Mouse (Mus musculus): ENCODE data around the gene Pigu.

The Pigu gene

DNA sequence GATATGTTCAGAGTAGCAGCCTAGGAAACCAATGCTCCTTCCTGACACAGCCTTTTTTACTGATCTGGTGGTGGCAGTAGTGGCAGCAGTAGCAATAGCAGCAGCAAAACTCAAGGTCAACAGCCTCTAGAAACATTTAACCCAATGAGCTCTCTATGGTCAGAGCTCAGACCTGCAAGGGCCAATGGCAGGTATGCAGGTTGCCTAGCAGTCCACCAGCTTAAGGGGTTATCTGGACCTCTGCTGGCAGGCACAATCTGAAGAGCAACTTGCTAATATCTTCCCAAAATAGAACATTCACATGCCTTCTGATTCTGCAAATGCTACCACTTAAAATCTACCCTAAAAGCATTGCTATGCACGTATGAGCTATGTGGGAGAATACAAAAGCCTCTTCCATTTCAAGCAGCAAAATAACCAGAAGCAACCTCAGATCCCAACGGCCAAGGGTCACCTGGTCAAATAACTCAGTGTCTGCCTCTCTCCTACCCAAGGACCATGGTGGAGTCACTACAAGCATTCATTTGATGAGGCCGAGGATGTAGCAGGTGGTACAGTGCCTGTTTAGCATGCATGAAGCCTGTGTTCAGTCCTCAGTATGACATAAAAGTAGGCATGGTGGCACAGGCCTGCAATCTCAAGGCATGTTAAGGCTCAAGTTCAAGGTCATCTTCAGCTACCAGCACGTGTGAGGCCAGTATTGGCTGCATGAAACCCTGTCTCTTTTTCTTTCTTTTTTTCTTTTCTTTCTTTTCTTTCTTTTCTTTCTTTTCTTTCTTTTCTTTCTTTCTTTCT, 69.6 kb downstream of the Pigu start:
- no peak for DNase-seq (ENCODE audit: low read depth, low spot score)

DNA sequence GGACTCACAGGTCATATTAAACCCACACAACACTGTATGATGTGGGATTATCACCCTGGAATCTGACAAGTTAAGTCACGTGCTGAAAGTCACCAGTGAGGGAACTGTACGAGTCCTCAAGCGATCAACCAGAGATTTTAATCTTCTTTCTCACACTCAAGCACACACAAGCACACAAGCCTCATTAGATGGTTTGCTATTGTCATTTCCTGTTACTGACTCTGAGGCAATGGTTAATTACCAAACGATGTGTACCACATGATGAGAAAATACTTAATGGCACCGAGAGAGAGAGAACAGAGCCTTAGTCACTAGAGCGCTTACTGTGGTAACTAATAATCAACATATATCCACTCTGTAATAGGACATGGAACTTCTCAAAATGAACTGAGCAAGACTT, 71.5 kb downstream of the Pigu start:
- DNase-seq (ENCODE audit: low read depth, low spot score): no peak

DNA sequence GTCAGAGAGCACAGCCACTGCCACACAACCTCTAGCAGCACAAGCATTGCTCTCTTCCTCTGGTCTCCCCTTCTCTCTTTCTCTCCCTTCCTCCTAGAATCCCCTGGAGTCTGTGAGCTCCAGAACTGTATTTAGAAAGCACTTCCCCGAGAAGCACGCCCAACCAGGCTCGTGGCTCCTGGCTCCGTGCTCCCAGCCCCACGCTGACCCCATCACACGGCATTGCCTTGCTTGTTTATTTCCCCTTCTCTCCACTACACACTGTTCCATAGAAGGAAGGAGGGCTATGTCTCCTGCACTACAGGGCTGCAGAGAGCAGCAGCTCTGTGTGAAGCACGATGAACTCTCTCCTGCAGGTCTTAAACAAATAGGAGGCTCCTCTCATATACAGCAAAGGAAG, 72.6 kb downstream of the Pigu start:
- DNase-seq (ENCODE audit: low read depth, low spot score): no peak

DNA sequence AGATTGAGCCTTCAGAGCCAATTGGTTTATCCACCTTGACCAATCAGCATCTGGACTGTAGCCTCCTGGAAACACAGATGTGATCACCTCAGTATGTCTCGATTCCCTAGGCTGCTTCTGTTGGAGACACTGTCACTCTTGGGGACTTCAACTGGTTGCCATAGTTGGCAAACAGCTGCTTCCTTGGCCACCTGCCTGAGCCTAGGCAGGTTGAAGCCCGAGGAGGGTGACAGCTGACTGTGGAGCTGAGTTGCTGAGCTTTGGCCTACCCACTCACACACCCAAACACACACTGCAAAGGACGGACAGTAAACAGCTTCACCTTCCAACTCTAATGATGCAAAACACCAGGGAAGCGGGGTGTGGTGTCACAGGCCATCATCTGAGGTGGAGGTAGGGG, 73.4 kb downstream of the Pigu start:
- DNase-seq (ENCODE audit: low read depth, low spot score): no peak

DNA sequence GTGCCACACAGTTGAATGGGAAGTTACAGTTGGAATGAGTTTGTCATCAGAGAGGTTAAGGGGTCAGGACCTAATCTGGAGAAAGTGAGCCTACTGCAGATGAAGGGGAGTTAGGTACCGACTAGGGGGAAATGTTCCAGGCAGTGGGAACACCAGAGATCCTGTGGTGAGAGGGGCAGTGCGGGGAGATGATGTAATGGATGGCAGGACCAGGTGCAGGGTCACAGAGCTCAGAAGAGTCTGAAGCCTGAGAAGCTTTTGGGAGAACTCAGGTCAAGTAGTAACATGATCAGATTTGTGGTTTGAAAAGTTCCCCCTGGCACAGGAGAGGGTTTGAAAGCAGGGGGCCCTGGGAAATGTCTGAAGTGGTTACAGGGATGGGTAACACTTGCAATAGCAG, 77.1 kb downstream of the Pigu start:
- no peak for DNase-seq (ENCODE audit: low read depth, low spot score)

DNA sequence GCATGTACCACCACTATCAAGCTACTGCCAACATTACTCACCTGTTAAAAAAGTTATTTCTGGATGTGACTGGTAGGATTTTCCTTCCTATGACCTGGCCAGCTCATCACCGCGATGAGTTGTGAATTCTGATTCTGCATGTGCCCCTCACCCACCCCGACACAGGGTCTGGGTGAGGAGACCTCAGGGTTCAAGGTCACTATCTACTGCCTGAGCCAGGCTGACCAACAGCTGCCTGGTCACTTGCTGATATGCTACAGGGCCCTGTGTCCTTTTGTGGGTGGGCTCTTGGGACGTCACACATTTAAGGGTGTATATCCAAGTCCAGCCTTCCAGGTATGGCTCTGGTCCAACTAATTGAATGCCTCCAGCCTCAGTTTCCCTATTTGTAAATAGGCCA, 78.1 kb downstream of the Pigu start:
- DNase-seq (ENCODE audit: low read depth, low spot score): no peak

DNA sequence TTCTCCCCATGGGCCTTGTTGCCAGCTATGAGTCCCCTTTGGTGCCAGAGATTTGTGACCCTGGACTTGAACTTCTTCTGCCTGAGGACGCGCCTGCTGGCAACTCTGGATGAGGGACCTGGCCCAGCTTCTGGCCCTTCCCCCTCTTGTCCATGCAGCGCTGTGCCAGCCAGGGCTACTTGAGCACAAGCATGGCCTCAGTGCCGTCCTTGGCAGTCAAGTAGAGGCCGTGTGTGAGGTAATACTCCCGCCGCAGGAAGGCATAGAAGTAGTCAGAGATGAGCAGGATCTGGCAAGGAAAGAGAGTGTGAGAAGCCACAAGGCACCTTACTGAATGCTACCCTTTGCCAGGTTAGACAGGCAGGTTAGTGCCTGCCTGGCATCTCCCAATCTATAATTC, 78.9 kb downstream of the Pigu start:
- no peak for DNase-seq (ENCODE audit: low read depth, low spot score)

DNA sequence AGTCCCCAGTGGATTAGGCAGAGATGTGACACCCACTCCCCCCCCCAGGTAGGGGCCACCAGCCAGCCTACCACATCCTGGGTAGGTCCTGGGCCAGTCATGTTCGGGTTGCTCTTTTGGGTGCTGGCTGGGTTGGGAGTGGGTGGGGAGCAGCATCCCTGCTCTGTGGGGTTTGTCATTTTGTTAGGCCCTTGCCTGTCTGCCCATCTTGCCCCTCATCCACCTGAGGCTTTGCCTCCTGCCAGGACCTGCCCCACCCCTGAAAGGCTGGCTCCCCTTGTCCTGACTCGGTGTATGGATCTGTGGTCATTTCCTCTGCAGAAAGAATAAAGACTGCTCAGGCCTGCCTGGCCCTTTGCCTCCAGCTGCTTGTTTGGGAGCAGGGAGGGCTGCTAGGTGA, 79.5 kb downstream of the Pigu start:
- DNase-seq (ENCODE audit: low read depth, low spot score): no peak

DNA sequence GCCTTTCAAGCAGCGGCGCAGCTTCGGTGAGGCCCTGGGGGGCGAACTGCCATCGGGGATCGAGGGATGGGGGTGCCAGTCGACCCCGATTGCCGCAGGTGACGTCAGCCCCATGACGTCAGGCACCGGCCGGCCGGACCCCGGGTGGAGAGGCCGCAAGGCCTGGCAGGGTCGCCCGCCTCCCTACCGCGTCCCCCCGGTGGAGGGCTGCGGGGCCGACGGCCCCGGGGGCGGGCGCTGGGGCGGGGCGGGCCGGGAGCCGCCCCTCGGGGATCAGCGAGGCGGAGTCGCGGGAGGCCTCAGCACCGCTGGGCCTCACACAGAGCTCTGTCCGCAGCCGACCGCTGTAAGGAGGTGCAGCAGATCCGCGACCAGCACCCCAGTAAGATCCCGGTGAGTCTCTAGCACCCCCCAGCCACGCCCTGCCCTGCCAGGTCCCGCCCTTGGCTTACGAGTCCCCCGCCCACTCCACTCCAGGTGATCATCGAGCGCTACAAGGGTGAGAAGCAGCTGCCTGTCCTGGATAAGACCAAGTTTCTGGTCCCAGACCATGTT, 80.5 kb downstream of the Pigu start:
- peak; percentile 71 for DNase-seq (ENCODE audit: low read depth, low spot score)

DNA sequence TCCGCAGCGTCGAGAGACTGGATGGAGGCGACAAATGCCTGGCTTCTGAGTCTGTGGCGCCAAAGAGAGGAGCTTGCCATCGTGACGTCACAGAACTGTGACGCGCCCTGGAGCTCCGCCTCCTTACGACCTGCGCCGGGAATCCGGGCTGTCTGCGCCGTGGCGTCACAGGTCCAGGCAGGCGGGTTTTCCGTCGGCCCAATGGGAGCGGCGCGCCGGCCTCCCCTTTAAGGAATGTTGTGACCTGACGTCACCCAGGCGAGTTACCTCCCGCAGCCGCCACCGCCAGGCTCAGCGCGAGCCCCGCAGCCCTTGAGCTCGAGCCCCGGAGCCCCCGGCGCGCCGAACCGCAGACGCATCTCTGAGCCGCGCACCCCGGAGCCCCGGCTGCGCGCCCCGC, 81.0 kb downstream of the Pigu start, which contains the start of gene Map1lc3a:
Map1lc3a (plus strand) TSS at position 103 of the 400 bp plus-strand sequence.
- DNase-seq (ENCODE audit: low read depth, low spot score): peak; percentile 99

DNA sequence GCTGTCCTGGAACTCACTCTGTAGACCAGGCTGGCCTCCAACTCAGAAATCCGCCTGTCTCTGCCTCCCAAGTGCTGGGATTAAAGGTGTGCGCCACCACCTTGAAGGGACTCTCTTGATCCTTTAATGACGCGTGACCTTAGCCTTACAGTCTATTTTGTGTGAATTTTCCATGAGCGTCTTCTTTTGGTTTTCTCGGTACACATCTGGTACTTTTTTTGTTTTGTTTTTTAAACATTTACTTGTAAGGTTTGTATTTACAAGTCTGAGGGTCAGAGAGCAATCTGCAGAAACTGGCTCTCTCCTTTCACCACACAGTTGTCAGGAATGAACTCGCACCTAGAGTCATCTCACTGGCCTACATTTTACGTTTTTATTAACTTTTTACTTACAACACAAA, 83.6 kb downstream of the Pigu start:
- DNase-seq (ENCODE audit: low read depth, low spot score): no peak

DNA sequence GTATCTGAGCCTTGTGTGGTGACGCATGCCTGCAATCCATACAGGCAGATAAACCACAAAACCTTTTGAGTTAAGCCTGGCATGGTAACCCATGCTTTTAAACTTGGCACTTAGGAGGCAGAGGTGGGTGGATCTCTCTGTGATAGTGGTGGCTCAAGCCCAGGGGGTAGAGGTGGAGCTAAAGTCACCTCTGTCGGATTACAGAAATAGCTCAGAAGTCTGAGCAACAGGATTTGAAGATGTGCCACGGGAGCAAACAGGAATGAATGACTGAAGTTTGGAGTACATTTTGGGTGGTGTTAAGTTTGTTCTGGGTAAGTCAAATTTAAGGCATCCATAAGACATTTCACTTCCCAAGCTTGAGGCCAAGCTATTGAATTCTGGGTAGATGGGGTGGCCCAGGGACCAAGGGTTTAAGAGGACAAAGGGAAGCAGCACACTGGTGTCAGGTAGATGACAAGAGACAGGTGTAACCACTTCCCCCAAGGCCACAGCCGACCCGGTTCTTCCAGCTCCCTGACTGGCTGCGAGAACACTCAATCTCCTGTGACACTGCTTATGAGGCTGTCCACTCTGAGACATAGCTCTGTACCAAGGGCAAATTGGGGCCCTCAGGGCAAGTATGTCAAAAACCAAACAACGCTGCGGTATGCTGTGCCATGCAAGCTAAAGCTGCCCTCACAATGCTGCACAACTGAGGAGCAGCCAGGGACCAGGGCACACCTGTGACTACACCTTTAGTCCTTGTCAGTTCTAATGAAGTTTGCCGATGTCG, 84.6 kb downstream of the Pigu start:
- DNase-seq (ENCODE audit: low read depth, low spot score): no peak

DNA sequence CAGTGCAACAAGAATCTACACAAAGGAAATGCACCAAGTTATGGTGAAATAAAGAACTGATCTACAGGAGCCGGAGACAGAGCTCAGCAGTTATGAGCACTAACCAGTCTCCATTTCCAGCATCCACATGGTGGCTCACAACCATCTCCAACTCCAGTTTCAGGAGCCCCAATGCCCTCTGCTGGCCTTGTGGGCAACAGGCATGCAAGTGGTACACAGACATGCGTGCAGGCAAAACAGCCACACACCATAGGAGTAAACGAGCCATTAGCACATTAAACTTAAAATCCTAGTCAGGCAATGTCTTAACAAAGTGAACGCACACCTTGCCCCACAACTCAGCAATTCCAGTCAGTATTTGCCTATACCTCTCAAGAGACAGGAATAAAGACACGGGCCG, 85.3 kb downstream of the Pigu start:
- DNase-seq (ENCODE audit: low read depth, low spot score): peak; percentile 20

DNA sequence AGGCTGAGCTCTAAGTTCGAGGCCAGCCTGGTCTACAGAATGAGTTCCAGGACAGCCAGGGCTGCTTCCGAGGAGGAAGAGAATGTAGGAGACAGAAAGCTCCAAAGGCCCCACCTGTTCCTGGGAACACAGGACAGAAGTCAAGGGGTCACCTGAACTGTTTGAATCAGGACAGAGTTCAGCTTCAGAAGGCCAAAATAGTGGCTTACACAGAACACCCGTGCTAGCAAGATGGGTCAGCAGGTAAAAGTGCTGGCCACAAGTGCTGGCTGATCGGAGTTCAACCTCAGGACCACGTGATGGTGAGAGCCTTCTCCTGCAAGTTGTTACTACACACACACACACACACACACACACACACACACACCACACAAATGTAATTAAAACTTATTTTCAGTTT, 90.3 kb downstream of the Pigu start:
- DNase-seq (ENCODE audit: low read depth, low spot score): no peak

DNA sequence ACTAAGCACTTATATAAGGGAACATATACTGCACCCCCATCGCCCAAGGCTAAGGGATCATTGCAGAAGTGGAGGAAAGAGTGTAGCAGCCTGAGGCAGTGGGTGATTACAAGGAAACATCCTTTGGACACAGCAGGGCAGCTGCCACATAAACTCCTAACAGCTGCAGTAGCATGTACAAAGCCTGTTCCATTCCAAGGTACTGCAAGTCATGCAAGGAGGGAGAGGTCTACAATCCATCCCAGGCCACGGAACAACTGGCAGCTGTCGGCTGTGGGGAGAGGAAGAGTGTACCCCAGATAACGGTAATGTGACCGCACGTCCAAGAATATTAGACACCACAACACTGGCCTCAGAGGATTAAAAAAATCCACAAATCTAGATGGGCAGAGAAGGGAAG, 91.7 kb downstream of the Pigu start:
- no peak for DNase-seq (ENCODE audit: low read depth, low spot score)

DNA sequence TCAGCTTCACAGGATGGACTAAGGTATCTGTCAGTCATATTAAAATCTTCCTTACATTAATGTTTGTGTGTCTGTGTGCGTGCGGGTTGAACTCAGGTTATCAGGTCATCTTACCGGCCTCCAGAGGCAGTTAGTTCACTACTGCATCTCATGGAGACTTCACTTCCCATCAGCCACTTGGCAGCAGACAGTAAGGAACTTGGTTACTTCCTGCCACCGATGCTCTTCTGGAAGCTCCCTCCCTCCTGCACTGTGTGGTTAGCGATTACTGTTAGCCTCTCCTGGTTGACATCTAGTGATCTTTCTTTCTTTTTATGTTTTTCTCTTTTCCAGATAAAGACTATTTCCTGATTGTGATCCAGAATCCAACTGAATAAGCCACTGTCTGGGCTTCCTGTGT, 107.6 kb downstream of the Pigu start:
- no peak for DNase-seq (ENCODE audit: low read depth, low spot score)

DNA sequence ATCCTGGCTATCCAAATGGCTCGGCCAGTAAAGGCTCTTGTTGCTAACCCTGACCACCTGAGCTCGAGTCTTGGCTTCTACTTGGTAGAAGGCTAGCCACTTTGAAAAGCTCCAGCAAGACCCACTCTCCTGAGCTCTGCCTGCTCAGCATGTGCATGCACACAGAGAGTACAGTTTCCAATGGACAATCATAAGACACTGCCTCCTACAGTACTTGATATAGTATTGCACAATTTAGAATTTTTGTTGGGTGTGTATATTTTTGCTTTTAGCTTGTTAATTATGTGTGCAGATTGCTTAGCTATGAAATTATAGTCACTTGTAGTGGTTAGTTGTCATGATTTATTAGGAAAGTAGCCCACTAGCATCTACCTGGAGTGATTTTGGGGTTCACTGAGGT, 108.5 kb downstream of the Pigu start:
- no peak for DNase-seq (ENCODE audit: low read depth, low spot score)

DNA sequence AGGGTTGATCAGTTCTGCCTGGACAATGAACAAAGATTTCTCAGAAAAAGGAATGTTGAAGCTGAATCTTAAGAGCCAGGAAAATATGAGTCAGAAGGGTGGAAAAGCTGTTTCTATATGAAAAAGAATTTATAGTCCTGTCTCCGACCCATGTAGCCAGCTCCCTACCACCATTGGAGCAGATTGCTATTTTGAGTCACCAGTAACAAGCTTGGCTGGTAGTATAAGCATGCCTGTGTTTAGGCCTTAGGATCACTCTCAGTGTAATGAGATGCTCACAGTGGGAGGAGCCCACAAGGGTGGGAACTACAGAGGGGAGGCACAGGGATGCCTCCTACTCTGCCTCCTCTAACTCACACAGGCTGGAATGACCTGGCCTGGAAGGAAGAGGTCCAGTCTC, 109.0 kb downstream of the Pigu start:
- no peak for DNase-seq (ENCODE audit: low read depth, low spot score)

DNA sequence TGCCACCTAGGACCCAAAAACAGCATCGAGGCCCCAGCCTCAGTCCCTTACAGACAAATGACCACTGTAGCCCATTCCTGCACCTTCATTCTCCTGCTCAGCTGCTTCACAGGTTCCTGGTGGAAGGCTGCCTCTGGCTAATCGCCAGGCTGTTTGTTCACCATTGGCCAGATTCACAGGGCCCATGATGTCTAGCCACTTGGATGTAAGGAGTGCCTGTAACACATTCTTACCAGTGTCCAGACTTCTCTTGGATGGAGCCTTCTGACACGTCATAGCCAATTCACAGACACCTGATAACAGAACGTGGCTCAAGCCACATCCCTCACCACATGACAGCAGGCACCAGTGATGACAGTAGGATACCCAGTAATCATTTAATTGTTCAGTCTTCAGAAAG, 111.0 kb downstream of the Pigu start:
- no peak for DNase-seq (ENCODE audit: low read depth, low spot score)

DNA sequence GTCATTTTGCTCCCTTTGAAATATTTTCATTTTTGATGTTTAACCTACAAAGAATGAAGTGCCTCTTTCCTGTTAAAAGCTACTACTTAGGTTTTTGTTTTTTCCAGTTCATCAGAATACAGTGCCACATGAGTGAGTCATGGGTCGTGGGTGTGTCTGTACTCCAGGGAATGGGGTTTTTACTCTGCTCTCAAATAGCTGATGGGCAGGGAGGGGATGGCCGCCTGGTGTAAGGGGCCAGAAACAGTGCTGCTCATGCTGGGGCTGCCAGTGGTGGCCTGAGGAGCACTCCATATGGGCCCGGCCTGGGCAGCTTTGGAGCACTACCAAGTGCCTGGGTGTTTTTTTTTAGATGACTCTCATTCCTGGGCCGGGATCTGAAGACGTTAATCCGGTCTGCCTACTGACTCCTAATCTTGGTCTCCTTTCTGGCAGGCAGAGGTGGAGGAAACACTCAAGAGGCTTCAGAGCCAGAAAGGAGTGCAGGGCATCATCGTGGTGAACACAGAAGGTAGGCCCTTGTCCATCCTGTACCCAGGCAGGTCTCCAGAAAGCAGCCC, 114.9 kb downstream of the Pigu start:
- DNase-seq (ENCODE audit: low read depth, low spot score): no peak

DNA sequence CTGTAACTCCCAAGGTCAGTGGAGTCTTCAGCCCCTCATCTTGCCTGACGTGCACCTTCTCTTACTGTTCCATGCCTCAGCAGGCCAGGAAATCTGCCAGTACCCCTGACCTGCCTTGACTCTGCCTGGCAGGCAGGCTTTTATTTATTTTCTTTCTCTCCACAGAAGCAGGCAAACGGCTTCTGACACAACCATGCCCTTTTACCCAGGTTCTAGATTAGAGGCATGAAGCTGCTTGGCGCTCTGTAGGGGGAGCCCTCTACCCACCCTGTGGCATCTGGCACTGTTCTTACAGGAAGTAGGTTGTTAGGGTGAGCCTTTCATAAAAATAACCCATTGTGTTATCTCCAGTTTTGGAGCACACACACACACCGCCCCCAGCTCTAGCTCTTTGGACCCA, 116.3 kb downstream of the Pigu start:
- DNase-seq (ENCODE audit: low read depth, low spot score): no peak

DNA sequence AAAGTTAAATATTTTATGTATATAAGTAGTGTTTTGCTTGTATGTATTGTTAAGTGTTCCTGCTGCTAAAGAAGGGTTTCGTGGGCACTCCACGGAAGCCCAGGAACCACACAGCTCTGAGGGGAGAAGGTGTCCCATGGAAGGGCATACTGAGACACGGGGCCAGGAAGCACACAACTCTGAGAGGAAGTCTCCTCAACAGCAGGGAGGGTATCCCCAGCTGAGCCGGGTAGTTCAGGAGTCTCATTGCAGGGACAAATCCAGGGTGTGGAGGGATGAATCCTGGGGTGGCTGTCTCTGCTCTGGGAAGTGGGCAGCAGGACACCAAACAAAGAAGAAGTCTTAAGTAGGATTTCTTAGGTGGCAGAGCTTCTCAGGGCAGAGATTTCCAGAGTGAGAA, 120.0 kb downstream of the Pigu start:
- no peak for DNase-seq (ENCODE audit: low read depth, low spot score)
